Mouse (Mus musculus) hindbrain, embryonic 11.5 days (tissue): ENCODE data around the gene BC107364. TPM values are rescaled to one million over a fixed set of nuclear protein-coding genes. Genes with fewer than 3 reads are reported as not detected.
A peak's percentile ranks its signal among the peaks of the same experiment; 100 is the strongest.
"Not testable (repeated sequence)": the region's sequence is repeated elsewhere in the genome, so short reads cannot be mapped to it uniquely, and the experiment has no call there.

ENCODE experiments used
- ATAC-seq: fragments of 200-750 bp; cut with Nextera tagmentation; 2 replicates; pipeline ENCODE4 v1.8.0; 2017; ENCODE audit warnings: mild to moderate bottlenecking, moderate TSS enrichment, moderate library complexity; ENCODE audit not compliant: low FRiP score
- DNase-seq: peaks from one replicate; pipeline ENCODE4 v3.0.0-alpha.2; 2015; ENCODE audit warnings: low spot score
- H3K27ac ChIP-seq: fragments of 300-500 bp; sonication (generic); 2 replicates; pipeline ENCODE4 v1.5.1; 2014; ENCODE audit warnings: mild to moderate bottlenecking, low read depth, low read length
- H3K27me3 ChIP-seq: fragments of 300-500 bp; sonication (generic); 2 replicates; pipeline ENCODE4 v1.6.1; 2014; ENCODE audit warnings: mild to moderate bottlenecking, low read length, moderate library complexity, mixed read lengths; ENCODE audit not compliant: control insufficient read depth, insufficient read depth
- H3K36me3 ChIP-seq: fragments of 300-500 bp; sonication (generic); 2 replicates; pipeline ENCODE4 v1.6.1; 2014; ENCODE audit warnings: mild to moderate bottlenecking, low read length, moderate library complexity, mixed read lengths; ENCODE audit not compliant: control insufficient read depth, insufficient read depth
- H3K4me1 ChIP-seq: fragments of 300-500 bp; sonication (generic); replicated peaks from 2 replicates; pipeline ENCODE4 v1.6.1; 2014; ENCODE audit warnings: low read length, mixed read lengths; ENCODE audit not compliant: control insufficient read depth, insufficient read depth
- H3K4me2 ChIP-seq: fragments of 300-500 bp; sonication (generic); replicated peaks from 2 replicates; pipeline ENCODE4 v1.6.1; 2014; ENCODE audit warnings: mild to moderate bottlenecking, low read depth, low read length
- H3K4me3 ChIP-seq: fragments of 300-500 bp; sonication (generic); 2 replicates; pipeline ENCODE4 v1.5.1; 2014; ENCODE audit warnings: low read depth, low read length
- H3K9ac ChIP-seq: fragments of 300-500 bp; sonication (generic); 2 replicates; pipeline ENCODE4 v1.6.1; 2014; ENCODE audit warnings: low read depth, low read length
- H3K9me3 ChIP-seq: fragments of 300-500 bp; sonication (generic); 2 replicates; pipeline ENCODE4 v1.6.1; 2016; ENCODE audit warnings: low read length; ENCODE audit not compliant: control insufficient read depth
- WGBS: fragments of 180-500 bp; shearing (Covaris S2); extraction: QIAGEN DNeasy Blood & Tissue Kit; methylation state at CpG from one replicate; pipeline ENCODE4 v1.1.7; 2014; 5-methylcytosine and 5-hydroxymethylcytosine counted together
- polyA plus RNA-seq: library from polyadenylated mRNA; unstranded; fragments of >200 nt; fragmentation: Nextera tagmentation; extraction: Ambion mirVana; gene quantifications from 2 replicates; pipeline ENCODE4 v1.2.1, GENCODE M21; 2014

Gene BC107364
- polyA plus RNA-seq, 1 experiment from 2014 or later: not detected

DNA sequence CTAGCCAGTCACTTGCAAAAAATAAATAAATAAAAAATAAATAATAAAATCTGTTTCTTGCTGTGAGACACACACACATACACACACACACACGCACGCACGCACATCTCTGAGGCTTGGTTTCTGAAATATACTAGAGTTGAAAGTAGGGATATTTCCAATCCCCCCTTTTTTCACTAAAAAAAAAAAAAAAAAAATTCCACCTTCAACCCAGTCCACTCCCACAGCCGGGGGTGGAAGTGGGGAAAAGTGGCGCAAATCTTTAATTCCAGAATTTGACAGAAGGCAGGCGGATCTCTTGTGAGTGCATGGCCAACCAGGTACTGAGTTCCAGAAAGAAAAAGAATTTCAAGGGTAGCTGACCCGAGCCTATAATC lies 37.2 kb downstream of the BC107364 start:
- H3K4me1 ChIP-seq: no peaks in the 10 kb centered on the region
- H3K9me3 ChIP-seq: no peaks in the 10 kb centered on the region
- H3K4me3 ChIP-seq: peak overlapping the region; percentile 69; the same call in 1 of the 2 replicates
- no peak for DNase-seq
- H3K27me3 ChIP-seq: peaks cover 9% of the 10 kb centered on the region; the same call in 1 of the 2 replicates
- H3K27ac ChIP-seq: no peak overlapping the region
- no peaks in the 10 kb centered on the region for H3K36me3 ChIP-seq
- 45% methylated on average over 7 of the region's 7 CpGs for WGBS
- peak overlapping the region; percentile 91 for H3K4me2 ChIP-seq
- ATAC-seq: no peak
- no peak overlapping the region for H3K9ac ChIP-seq

DNA sequence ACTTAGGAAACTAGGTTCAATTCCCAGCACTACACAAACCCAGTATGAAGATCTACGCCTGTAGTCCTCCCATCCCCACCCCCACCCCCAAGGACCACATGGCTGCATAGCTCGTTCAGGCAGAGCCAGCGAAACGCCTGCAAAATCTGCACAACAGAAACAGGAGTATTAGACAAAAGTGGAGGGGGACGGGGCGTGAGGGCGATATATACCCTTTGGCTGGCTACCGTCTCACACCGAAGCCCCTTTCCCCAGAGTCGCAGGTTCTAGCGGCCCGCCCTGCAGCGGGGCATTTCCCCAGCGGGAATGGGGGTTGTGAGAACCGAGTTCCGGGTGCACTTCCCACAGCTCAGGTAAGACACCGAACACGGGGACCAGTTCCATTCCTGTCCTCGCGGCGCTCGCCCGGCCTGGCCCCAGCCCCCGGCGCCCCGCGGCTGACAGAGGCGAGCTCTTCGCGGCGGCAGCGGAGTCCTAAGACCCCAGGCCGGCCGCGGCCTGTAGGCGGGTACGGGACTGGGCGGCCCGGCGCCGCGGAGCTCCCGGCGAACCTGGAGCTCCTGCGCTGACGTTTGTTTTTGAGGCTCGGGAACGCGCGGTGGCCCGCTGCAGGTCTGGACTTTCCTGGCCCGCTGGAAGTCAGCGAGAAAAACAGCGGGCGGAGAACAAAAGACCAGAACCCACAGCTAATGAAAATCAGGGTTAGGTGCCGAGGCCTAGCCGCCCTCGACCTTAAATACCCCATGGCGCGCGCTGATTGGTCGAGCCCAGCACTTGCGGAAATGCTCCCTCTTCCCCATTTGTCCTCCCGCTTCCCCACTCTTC lies 37.8 kb downstream of the BC107364 start:
- Histone ChIP-seq H3K4me1 (no peaks in the 10 kb centered on the region), H3K4me3 (peak overlapping the region; percentile 69), H3K9ac (peak overlapping the region; percentile 95), H3K27ac (peak overlapping the region; percentile 94), H3K9me3 (no peaks in the 10 kb centered on the region), H3K36me3 (no peaks in the 10 kb centered on the region), H3K4me2 (peak overlapping the region; percentile 91), H3K27me3 (peaks cover 15% of the 10 kb centered on the region)
- peak; percentile 92 for DNase-seq
- WGBS: 2% methylated on average over 52 of the region's 64 CpGs
- peak; percentile 92 for ATAC-seq

DNA sequence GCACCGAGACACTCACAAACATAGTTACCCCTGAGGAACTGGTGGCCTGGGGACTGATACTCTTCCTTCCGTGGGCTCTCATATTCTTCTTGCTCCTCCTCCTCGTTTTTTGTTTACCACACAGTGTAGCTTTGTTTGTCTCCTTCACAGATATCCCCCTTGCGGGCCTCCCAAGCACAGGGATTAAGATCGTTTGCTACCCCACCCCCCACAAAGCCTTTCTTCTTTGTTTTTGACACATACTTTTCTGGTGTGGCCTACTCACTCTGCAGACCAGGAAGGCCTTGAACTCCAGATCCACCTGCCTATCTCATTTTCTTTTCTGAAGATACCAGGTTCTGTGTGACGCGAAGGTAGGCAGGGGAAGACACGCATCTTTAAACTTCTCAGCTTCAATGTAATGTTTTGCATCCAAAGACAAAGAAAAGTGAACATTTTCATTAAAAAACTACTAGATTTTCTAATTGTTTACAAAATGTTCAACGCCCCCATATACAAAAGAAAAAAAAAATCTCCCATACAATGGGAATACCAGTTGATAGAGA lies 38.5 kb downstream of the BC107364 start:
- Histone ChIP-seq H3K9me3 (no peaks in the 10 kb centered on the region), H3K4me1 (no peaks in the 10 kb centered on the region), H3K4me2 (peak overlapping the region; percentile 91), H3K27ac (0 out of 2 replicates have a peak overlapping the region, but pooled peaks have one; percentile 94), H3K27me3 (peaks cover 21% of the 10 kb centered on the region), H3K9ac (peak overlapping the region; percentile 95; the same call in 1 of the 2 replicates), H3K36me3 (no peaks in the 10 kb centered on the region), H3K4me3 (peak overlapping the region; percentile 69)
- DNase-seq: no peak
- no peak for ATAC-seq
- 44% methylated on average over 9 of the region's 9 CpGs for WGBS

DNA sequence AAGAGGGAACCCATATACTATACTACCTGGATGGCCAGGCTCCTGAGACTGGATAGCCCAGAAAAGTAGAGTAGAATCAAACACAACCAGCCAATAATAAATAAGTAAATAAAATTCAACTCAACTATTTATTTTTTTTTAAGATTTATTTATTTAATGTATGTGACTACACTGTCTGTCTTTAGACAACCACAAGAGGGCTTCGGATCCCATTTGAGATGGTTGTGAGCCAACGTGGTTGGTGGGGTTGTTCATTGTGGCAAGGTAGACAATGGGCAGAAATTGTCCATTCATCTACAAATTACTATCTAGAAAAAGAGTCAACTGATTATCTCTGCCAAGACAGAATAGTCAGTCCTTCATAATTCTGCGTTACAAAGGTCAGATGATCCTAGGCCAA lies 40.3 kb downstream of the BC107364 start:
- Histone ChIP-seq H3K4me2 (no peak overlapping the region), H3K27ac (no peak overlapping the region), H3K4me1 (no peaks in the 10 kb centered on the region), H3K36me3 (no peaks in the 10 kb centered on the region), H3K9ac (no peak overlapping the region), H3K27me3 (peaks cover 30% of the 10 kb centered on the region), H3K4me3 (no peak overlapping the region), H3K9me3 (no peaks in the 10 kb centered on the region)
- DNase-seq: no peak
- ATAC-seq: no peak
- WGBS: 80% methylated on average over 3 of the region's 3 CpGs

DNA sequence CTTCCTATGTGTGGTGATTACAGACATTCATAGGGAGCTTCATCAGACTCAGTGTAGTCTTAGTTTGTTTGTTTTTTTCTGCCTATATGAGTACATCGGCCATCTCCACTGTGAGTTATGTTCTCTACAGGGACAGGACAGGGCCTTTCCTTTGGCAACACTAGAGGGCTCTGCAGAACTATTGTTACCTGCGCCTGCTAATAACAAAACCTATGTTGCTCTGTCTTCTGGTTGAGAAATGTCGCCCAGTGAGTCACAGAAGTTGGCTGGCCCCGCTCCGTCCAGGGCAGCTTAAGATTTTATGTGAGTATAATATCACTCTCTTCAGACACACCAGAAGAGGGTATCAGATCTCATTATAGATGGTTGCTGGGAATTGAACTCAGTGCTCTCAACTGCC lies 41.1 kb downstream of the BC107364 start:
- WGBS: 81% methylated on average over 5 of the region's 5 CpGs
- no peak overlapping the region for H3K4me2 ChIP-seq
- no peak overlapping the region for H3K4me3 ChIP-seq
- ATAC-seq (no peak), DNase-seq (no peak)
- H3K36me3 ChIP-seq: no peaks in the 10 kb centered on the region
- H3K4me1 ChIP-seq: no peaks in the 10 kb centered on the region
- no peak overlapping the region for H3K9ac ChIP-seq
- no peak overlapping the region for H3K27ac ChIP-seq
- peaks cover 36% of the 10 kb centered on the region for H3K27me3 ChIP-seq
- H3K9me3 ChIP-seq: no peaks in the 10 kb centered on the region

DNA sequence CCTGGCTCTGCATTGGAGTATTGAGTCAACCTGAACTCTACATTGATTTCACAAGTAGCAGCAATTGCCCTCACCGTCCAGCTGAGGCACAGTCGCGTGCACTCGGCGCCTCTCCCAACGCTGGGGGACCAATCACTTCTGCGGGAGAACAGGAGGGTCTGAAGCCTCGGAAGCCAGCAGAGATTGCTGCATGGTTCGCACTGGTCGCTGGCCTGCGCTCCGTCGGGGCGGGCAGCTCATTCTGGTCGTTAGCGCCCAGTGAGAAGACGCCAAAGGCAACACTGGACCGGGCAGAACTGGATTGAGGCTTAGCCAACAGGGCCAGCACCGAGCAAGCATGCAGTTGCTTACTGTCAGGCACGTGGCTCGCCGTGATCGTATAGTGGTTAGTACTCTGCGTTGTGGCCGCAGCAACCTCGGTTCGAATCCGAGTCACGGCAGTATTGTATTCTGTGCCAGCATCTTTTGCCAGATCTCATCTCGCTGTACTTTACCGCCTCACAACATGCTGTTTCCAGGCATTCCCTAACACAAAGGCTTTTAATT lies 42.3 kb downstream of the BC107364 start:
- no peak overlapping the region for H3K4me3 ChIP-seq
- no peak overlapping the region for H3K9ac ChIP-seq
- H3K27ac ChIP-seq: no peak overlapping the region
- no peaks in the 10 kb centered on the region for H3K9me3 ChIP-seq
- peak overlapping the region; percentile 19 for H3K4me2 ChIP-seq
- DNase-seq (peak; percentile 53), ATAC-seq (no peak)
- H3K4me1 ChIP-seq: no peaks in the 10 kb centered on the region
- WGBS: 2% methylated on average over 31 of the region's 31 CpGs
- H3K27me3 ChIP-seq: peaks cover 46% of the 10 kb centered on the region
- H3K36me3 ChIP-seq: no peaks in the 10 kb centered on the region

DNA sequence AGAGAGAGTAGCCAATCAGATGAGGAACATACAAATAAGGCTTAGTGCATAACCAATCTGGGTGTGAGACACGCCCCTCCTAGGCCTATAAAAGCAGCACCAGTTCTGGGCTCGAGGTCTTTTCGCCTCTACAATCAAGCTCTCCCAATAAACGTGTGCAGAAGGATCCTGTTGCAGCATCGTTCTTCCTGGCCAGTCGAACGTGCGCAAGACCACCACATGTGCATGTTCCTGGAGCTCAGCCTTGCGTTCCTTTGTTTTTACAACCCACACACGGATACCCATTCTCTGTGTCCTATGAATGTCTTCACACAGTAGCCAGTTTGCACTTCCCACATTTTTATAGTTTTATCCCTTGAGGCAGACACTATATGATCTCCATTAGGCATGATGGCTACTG lies 44.0 kb downstream of the BC107364 start:
- peaks cover 63% of the 10 kb centered on the region for H3K27me3 ChIP-seq
- not testable (repeated sequence) for H3K4me2 ChIP-seq, H3K4me1 ChIP-seq, H3K4me3 ChIP-seq, ATAC-seq, H3K9me3 ChIP-seq, H3K9ac ChIP-seq, H3K36me3 ChIP-seq, DNase-seq, H3K27ac ChIP-seq
- whole genome bisulfite sequencing: 87% methylated on average over 10 of the region's 10 CpGs

DNA sequence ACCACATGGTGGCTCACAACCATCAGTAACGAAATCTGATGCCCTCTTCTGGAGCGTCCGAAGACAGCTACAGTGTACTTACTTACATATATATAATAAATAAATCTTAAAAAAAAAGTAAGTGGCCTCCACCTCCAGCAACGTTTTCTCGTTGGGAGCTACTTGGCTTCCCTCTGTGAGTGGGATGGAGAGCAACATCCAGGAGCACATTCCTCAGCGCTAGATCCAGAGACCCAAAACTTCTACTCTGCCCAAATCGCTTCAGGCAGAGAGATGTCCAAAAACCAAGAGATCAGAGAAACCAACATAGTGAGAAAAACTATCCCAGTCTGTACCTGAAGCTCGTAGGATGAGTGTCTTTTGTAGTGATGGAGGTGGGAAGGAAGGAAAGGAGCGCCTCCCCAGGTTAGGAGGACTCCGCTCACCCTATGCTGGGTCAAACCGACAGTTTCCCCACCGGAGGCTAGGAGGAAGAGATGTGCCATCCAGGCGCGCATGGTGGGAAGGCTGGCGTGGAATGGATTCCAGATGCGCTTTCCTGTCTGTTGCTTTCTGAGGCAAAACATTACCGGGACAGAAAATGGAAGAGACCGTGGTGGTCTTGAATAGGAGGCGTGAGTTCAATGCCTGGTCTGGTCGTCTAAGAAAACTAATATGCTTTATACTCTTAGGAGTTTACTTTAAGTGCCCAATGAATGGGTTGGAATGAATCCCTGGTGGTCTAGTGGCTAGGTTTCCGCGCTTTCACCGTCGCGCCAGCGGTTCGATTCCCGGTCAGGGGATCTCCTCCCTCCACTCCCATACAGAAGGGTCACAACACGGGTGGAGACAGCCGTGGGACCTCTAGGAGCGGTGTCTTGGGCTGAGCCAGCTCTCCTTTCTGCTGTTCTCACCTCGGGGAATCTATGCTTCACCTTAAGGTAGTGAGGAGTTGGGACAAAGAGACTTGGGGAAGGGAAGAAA lies 46.3 kb downstream of the BC107364 start:
- Histone ChIP-seq H3K4me3 (no peak overlapping the region), H3K27ac (no peak overlapping the region), H3K4me1 (0 out of 2 replicates have a peak, but pooled peaks cover 2% of the 10 kb centered on the region), H3K9me3 (no peaks in the 10 kb centered on the region), H3K4me2 (no peak overlapping the region), H3K36me3 (no peaks in the 10 kb centered on the region), H3K9ac (no peak overlapping the region), H3K27me3 (peaks cover 81% of the 10 kb centered on the region)
- ATAC-seq (no peak), DNase-seq (no peak)
- 58% methylated on average over 32 of the region's 32 CpGs for WGBS
